Mouse (Mus musculus): ENCODE data around the gene Obscn. TPM values are rescaled to one million over a fixed set of nuclear protein-coding genes. Genes with fewer than 3 reads are reported as not detected.

The Obscn gene
- total and polyA plus RNA-seq, 3 experiments = 0.09 to 0.13 (median 0.13) TPM

- no peak for TF ChIP-seq POLR2AphosphoS2 (IDR thresholded peaks at IDR 0.05; ENCODE audit: low read depth, low read length)
- TF ChIP-seq CHD2 (IDR thresholded peaks at IDR 0.05; ENCODE audit: low read length) = peak; percentile 81
- peak; percentile 92 for TF ChIP-seq MAFK (IDR thresholded peaks at IDR 0.05; ENCODE audit: insufficient replicate concordance, low read length)
Observed at GRCm38 (mm10) chr11:58953351-58954169, 182.6 kb downstream of the Obscn start (continued).

GRCm38 (mm10) chr11:58951210-58951609, 185.0 kb downstream of the Obscn start:
- H3K4me1 ChIP-seq (ENCODE audit: control insufficient read depth in 1 of 2, insufficient read depth in 2 of 2) = peaks cover 0 to 21% of the 10 kb centered on the region in 2 experiments; a peak in 2 of 4 replicates
- H3K36me3 ChIP-seq (replicated peaks in 1 of 2; ENCODE audit: control insufficient read depth in 1 of 2, insufficient read depth in 1 of 2, low read length in 1 of 2) = no peaks in the 10 kb centered on the region
- no peak overlapping the region for H3K4me2 ChIP-seq (ENCODE audit: insufficient read depth, low read depth, poor library complexity, severe bottlenecking)
- H3K27me3 ChIP-seq (replicated peaks) = peaks cover 35% of the 10 kb centered on the region
- peaks cover 2% of the 10 kb centered on the region; the same call in 1 of the 2 replicates for H3K79me2 ChIP-seq (replicated peaks; ENCODE audit: control insufficient read depth, extremely low read depth, insufficient read depth, poor library complexity, severe bottlenecking)
- no peak overlapping the region for H3K9ac ChIP-seq (ENCODE audit: insufficient read depth, low read depth)
- no peak overlapping the region for H3K4me3 ChIP-seq (replicated peaks in 1 of 3; ENCODE audit: low read depth in 2 of 3, low read length in 2 of 3, poor library complexity in 1 of 3)
- TF ChIP-seq IRF4 (IDR thresholded peaks at IDR 0.05; ENCODE audit: low read depth, low read length) (no peak), MYC (IDR thresholded peaks at IDR 0.05; ENCODE audit: low read depth, low read length) (no peak), MEF2A (IDR thresholded peaks at IDR 0.05; ENCODE audit: borderline replicate concordance, low read depth, low read length) (no peak), ZC3H11A (IDR thresholded peaks at IDR 0.05; ENCODE audit: low read depth, low read length) (no peak), JUND (conservative IDR thresholded peaks at IDR 0.05; ENCODE audit: low read depth, low read length) (no peak), CHD2 (IDR thresholded peaks at IDR 0.05; ENCODE audit: low read length) (no peak), ZKSCAN1 (IDR thresholded peaks at IDR 0.05; ENCODE audit: borderline replicate concordance, low read depth, low read length) (no peak), NRF1 (IDR thresholded peaks at IDR 0.05; ENCODE audit: low read depth, low read length) (no peak), E2F4 (IDR thresholded peaks at IDR 0.05; ENCODE audit: insufficient replicate concordance, low read depth, low read length) (no peak), TBP (conservative IDR thresholded peaks at IDR 0.05; ENCODE audit: low read depth, low read length) (no peak)
- no peak for DNase-seq (ENCODE audit: extremely low read depth)
- in situ Hi-C loops (cut with MboI; ENCODE audit: low pct_ligation_motif_present, low pct_unique_long_range_greater_than_20kb, low sequenced_read_pairs) (no loop called here), dilution Hi-C loops (cut with MboI; ENCODE audit: extremely low pct_ligation_motif_present, extremely low pct_unique_long_range_greater_than_20kb, low sequenced_read_pairs) (no loop called here)
- H3K9me3 ChIP-seq (replicated peaks; ENCODE audit: low read length) = no peaks in the 10 kb centered on the region
- H3K27ac ChIP-seq (ENCODE audit: insufficient read depth, low read depth) = no peak overlapping the region

GRCm38 (mm10) chr11:58949480-58950431, 186.4 kb downstream of the Obscn start:
- Histone ChIP-seq H3K9ac (ENCODE audit: insufficient read depth, low read depth) (no peak overlapping the region), H3K27ac (ENCODE audit: insufficient read depth, low read depth) (no peak overlapping the region), H3K36me3 (replicated peaks in 1 of 2; ENCODE audit: control insufficient read depth in 1 of 2, insufficient read depth in 1 of 2, low read length in 1 of 2) (no peaks in the 10 kb centered on the region), H3K27me3 (replicated peaks) (peaks cover 49% of the 10 kb centered on the region), H3K9me3 (replicated peaks; ENCODE audit: low read length) (no peaks in the 10 kb centered on the region), H3K4me1 (ENCODE audit: control insufficient read depth in 1 of 2, insufficient read depth in 2 of 2) (peaks cover 0 to 13% of the 10 kb centered on the region in 2 experiments; a peak in 2 of 4 replicates), H3K79me2 (replicated peaks; ENCODE audit: control insufficient read depth, extremely low read depth, insufficient read depth, poor library complexity, severe bottlenecking) (no peaks in the 10 kb centered on the region), H3K4me2 (ENCODE audit: insufficient read depth, low read depth, poor library complexity, severe bottlenecking) (no peak overlapping the region), H3K4me3 (replicated peaks in 1 of 3; ENCODE audit: low read depth in 2 of 3, low read length in 2 of 3, poor library complexity in 1 of 3) (no peak overlapping the region)
- DNase-seq (ENCODE audit: extremely low read depth) = no peak
- TF ChIP-seq GABPA (IDR thresholded peaks at IDR 0.05; ENCODE audit: insufficient replicate concordance, low read depth, low read length) = no peak
- TF ChIP-seq ZNF384 (IDR thresholded peaks at IDR 0.05; ENCODE audit: low read depth, low read length) = no peak
- no peak for TF ChIP-seq NELFE (IDR thresholded peaks at IDR 0.05; ENCODE audit: low read depth, low read length)
- TF ChIP-seq CHD2 (IDR thresholded peaks at IDR 0.05; ENCODE audit: low read length) = no peak
- TF ChIP-seq IRF4 (IDR thresholded peaks at IDR 0.05; ENCODE audit: low read depth, low read length) = no peak
- no peak for TF ChIP-seq PAX5 (IDR thresholded peaks at IDR 0.05; ENCODE audit: low read length)
- no peak for TF ChIP-seq NRF1 (IDR thresholded peaks at IDR 0.05; ENCODE audit: low read depth, low read length)
- no peak for TF ChIP-seq TBP (conservative IDR thresholded peaks at IDR 0.05; ENCODE audit: low read depth, low read length)
- TF ChIP-seq MYC (IDR thresholded peaks at IDR 0.05; ENCODE audit: low read depth, low read length) = no peak
- TF ChIP-seq HCFC1 (IDR thresholded peaks at IDR 0.05; ENCODE audit: low read depth, low read length) = no peak
- TF ChIP-seq RAD21 (IDR thresholded peaks at IDR 0.05; ENCODE audit: low read depth, low read length) = no peak
- no peak for TF ChIP-seq MAFK (IDR thresholded peaks at IDR 0.05; ENCODE audit: insufficient replicate concordance, low read length)
- TF ChIP-seq ETS1 (conservative IDR thresholded peaks at IDR 0.05; ENCODE audit: low read depth, low read length) = no peak
- TF ChIP-seq RCOR1 (conservative IDR thresholded peaks at IDR 0.05; ENCODE audit: low read depth, low read length) = no peak
- no peak for TF ChIP-seq POLR2A (IDR thresholded peaks at IDR 0.05; ENCODE audit: low read depth, low read length)
- TF ChIP-seq ZMIZ1 (IDR thresholded peaks at IDR 0.05; ENCODE audit: low read depth, low read length) = no peak
- no peak for TF ChIP-seq SMC3 (IDR thresholded peaks at IDR 0.05; ENCODE audit: low read depth, low read length)
- no peak for TF ChIP-seq BHLHE40 (IDR thresholded peaks at IDR 0.05; ENCODE audit: low read depth, low read length)
- TF ChIP-seq MXI1 (IDR thresholded peaks at IDR 0.05; ENCODE audit: low read depth, low read length) = no peak
- dilution Hi-C loops (cut with MboI; ENCODE audit: extremely low pct_ligation_motif_present, extremely low pct_unique_long_range_greater_than_20kb, low sequenced_read_pairs) = no loop called here
- in situ Hi-C loops (cut with MboI; ENCODE audit: low pct_ligation_motif_present, low pct_unique_long_range_greater_than_20kb, low sequenced_read_pairs) = no loop called here
